Mouse (Mus musculus): ENCODE data around the gene Cuedc1.
"Not testable (repeated sequence)": the region's sequence is repeated elsewhere in the genome, so short reads cannot be mapped to it uniquely, and the experiment has no call there.

Gene Cuedc1

GRCm38 (mm10) chr11:88203712-88204532, 106.1 kb downstream of the Cuedc1 start, which contains the start of gene Mrps23:
Gene Mrps23, plus strand, starts transcription at chr11:88204388.
- peak; percentile 87 to 88 for DNase-seq (ENCODE audit: low spot score in 2 of 2)

GRCm38 (mm10) chr11:88204593-88205368, 106.9 kb downstream of the Cuedc1 start:
- DNase-seq (ENCODE audit: low spot score in 2 of 2), result no peak

GRCm38 (mm10) chr11:88206576-88206975, 108.7 kb downstream of the Cuedc1 start:
- DNase-seq (ENCODE audit: low spot score in 2 of 2), result not testable (repeated sequence)

- DNase-seq (ENCODE audit: low spot score in 2 of 2), result no peak
These were observed 109.8 kb downstream of the Cuedc1 start for GRCm38 (mm10) chr11:88207697-88208096.

GRCm38 (mm10) chr11:88211824-88212582, 114.1 kb downstream of the Cuedc1 start:
- no peak for DNase-seq (ENCODE audit: low spot score in 2 of 2)

- no peak for DNase-seq (ENCODE audit: low spot score in 2 of 2)
These were observed 115.9 kb downstream of the Cuedc1 start for GRCm38 (mm10) chr11:88213757-88214156.

GRCm38 (mm10) chr11:88214881-88215831, 117.3 kb downstream of the Cuedc1 start:
- DNase-seq (ENCODE audit: low spot score in 2 of 2), result peak in 1 of 2 experiments; percentile 55

GRCm38 (mm10) chr11:88216231-88216685, 118.4 kb downstream of the Cuedc1 start:
- peak in 1 of 2 experiments; percentile 60 for DNase-seq (ENCODE audit: low spot score in 2 of 2)

GRCm38 (mm10) chr11:88218155-88218554, 120.3 kb downstream of the Cuedc1 start:
- DNase-seq (ENCODE audit: low spot score in 2 of 2), result no peak

- DNase-seq (ENCODE audit: low spot score in 2 of 2), result no peak
These were observed 120.7 kb downstream of the Cuedc1 start for GRCm38 (mm10) chr11:88218586-88218985.

GRCm38 (mm10) chr11:88221929-88222475, 124.1 kb downstream of the Cuedc1 start:
- DNase-seq (ENCODE audit: low spot score in 2 of 2), result no peak

GRCm38 (mm10) chr11:88227001-88227957, 129.4 kb downstream of the Cuedc1 start:
- no peak for DNase-seq (ENCODE audit: low spot score in 2 of 2)

GRCm38 (mm10) chr11:88231213-88231790, 133.4 kb downstream of the Cuedc1 start:
- no peak for DNase-seq (ENCODE audit: low spot score in 2 of 2)

- no peak for DNase-seq (ENCODE audit: low spot score in 2 of 2)
These were observed 135.9 kb downstream of the Cuedc1 start for GRCm38 (mm10) chr11:88233528-88234427.

GRCm38 (mm10) chr11:88234789-88235188, 136.9 kb downstream of the Cuedc1 start:
- no peak for DNase-seq (ENCODE audit: low spot score in 2 of 2)

- no peak for DNase-seq (ENCODE audit: low spot score in 2 of 2)
These were observed 137.7 kb downstream of the Cuedc1 start for GRCm38 (mm10) chr11:88235221-88236203.

GRCm38 (mm10) chr11:88240275-88240674, 142.4 kb downstream of the Cuedc1 start:
- no peak for DNase-seq (ENCODE audit: low spot score in 2 of 2)
